Mouse (Mus musculus): ENCODE measurements around the gene Usp20. TPM values are rescaled to one million over a fixed set of nuclear protein-coding genes. Genes with fewer than 3 reads are reported as not detected.

Gene Usp20
- total and polyA plus RNA-seq, 3 experiments: 3.4 to 13.8 (median 12.0) TPM

- H3K36me3 ChIP-seq (replicated peaks in 1 of 2; ENCODE audit: control insufficient read depth in 1 of 2, insufficient read depth in 1 of 2, low read length in 1 of 2): peaks cover 25 to 35% of the 10 kb centered on the region in 2 experiments
- DNase-seq (ENCODE audit: extremely low read depth): peak; percentile 94
- peaks cover 34% of the 10 kb centered on the region for H3K79me2 ChIP-seq (replicated peaks; ENCODE audit: control insufficient read depth, extremely low read depth, insufficient read depth, poor library complexity, severe bottlenecking)
- H3K4me1 ChIP-seq (ENCODE audit: control insufficient read depth in 1 of 2, insufficient read depth in 2 of 2): peaks cover 6 to 32% of the 10 kb centered on the region in 2 experiments; a peak in 3 of 4 replicates
- peak within 1 kb of the TSS; percentile 80 to 88 (median 88) for H3K4me3 ChIP-seq (replicated peaks in 1 of 3; ENCODE audit: low read depth in 2 of 3, low read length in 2 of 3, poor library complexity in 1 of 3)
- H3K27ac ChIP-seq (ENCODE audit: insufficient read depth, low read depth): peak within 1 kb of the TSS; percentile 46
- dilution Hi-C loops (cut with MboI; ENCODE audit: extremely low pct_ligation_motif_present, extremely low pct_unique_long_range_greater_than_20kb, low sequenced_read_pairs): no loop called here
- peak within 1 kb of the TSS; percentile 82 for H3K9ac ChIP-seq (ENCODE audit: insufficient read depth, low read depth)
- H3K4me2 ChIP-seq (ENCODE audit: insufficient read depth, low read depth, poor library complexity, severe bottlenecking): peak within 1 kb of the TSS; percentile 82
- in situ Hi-C loops (cut with MboI; ENCODE audit: low pct_ligation_motif_present, low pct_unique_long_range_greater_than_20kb, low sequenced_read_pairs): no loop called here
- TF ChIP-seq CHD2 (IDR thresholded peaks at IDR 0.05; ENCODE audit: low read length) (no peak), CTCF (conservative IDR thresholded peaks at IDR 0.05 in 1 of 2, IDR thresholded peaks at IDR 0.05 in 1 of 2; ENCODE audit: low read depth in 2 of 2, low read length in 2 of 2) (peak in 1 of 2 experiments; percentile 34; a peak in 2 of 4 replicates), MAFK (IDR thresholded peaks at IDR 0.05; ENCODE audit: insufficient replicate concordance, low read length) (no peak), NELFE (IDR thresholded peaks at IDR 0.05; ENCODE audit: low read depth, low read length) (peak; percentile 99), ELF1 (IDR thresholded peaks at IDR 0.05; ENCODE audit: low read depth, low read length) (peak; percentile 90), KAT2A (IDR thresholded peaks at IDR 0.05; ENCODE audit: insufficient replicate concordance, low read length) (0 out of 2 replicates have a peak, but pooled peaks have one; percentile 7), RCOR1 (conservative IDR thresholded peaks at IDR 0.05; ENCODE audit: low read depth, low read length) (no peak), ZC3H11A (IDR thresholded peaks at IDR 0.05; ENCODE audit: low read depth, low read length) (no peak), CHD1 (IDR thresholded peaks at IDR 0.05; ENCODE audit: low read depth, low read length) (no peak), UBTF (IDR thresholded peaks at IDR 0.05; ENCODE audit: low read depth, low read length) (peak; percentile 72; the same call in 1 of the 2 replicates), ZNF384 (IDR thresholded peaks at IDR 0.05; ENCODE audit: low read depth, low read length) (no peak), TCF12 (IDR thresholded peaks at IDR 0.05; ENCODE audit: low read depth, low read length) (peak; percentile 73), NRF1 (IDR thresholded peaks at IDR 0.05; ENCODE audit: low read depth, low read length) (peak; percentile 80), JUND (conservative IDR thresholded peaks at IDR 0.05; ENCODE audit: low read depth, low read length) (no peak), HCFC1 (IDR thresholded peaks at IDR 0.05; ENCODE audit: low read depth, low read length) (peak; percentile 75), BHLHE40 (IDR thresholded peaks at IDR 0.05; ENCODE audit: low read depth, low read length) (no peak), MAZ (IDR thresholded peaks at IDR 0.05; ENCODE audit: low read depth, low read length) (no peak), IRF4 (IDR thresholded peaks at IDR 0.05; ENCODE audit: low read depth, low read length) (peak; percentile 4; the same call in 1 of the 2 replicates), SMC3 (IDR thresholded peaks at IDR 0.05; ENCODE audit: low read depth, low read length) (no peak), ETS1 (conservative IDR thresholded peaks at IDR 0.05; ENCODE audit: low read depth, low read length) (no peak), PAX5 (IDR thresholded peaks at IDR 0.05; ENCODE audit: low read length) (no peak), MAX (IDR thresholded peaks at IDR 0.05; ENCODE audit: low read length) (0 out of 2 replicates have a peak, but pooled peaks have one; percentile 71), POLR2A (IDR thresholded peaks at IDR 0.05; ENCODE audit: low read depth, low read length) (peak; percentile 99), EP300 (IDR thresholded peaks at IDR 0.05; ENCODE audit: low read length) (no peak), E2F4 (IDR thresholded peaks at IDR 0.05; ENCODE audit: insufficient replicate concordance, low read depth, low read length) (no peak), POLR2AphosphoS2 (IDR thresholded peaks at IDR 0.05; ENCODE audit: low read depth, low read length) (peak; percentile 89; the same call in 1 of the 2 replicates), RAD21 (IDR thresholded peaks at IDR 0.05; ENCODE audit: low read depth, low read length) (no peak), ZKSCAN1 (IDR thresholded peaks at IDR 0.05; ENCODE audit: borderline replicate concordance, low read depth, low read length) (no peak), JUN (IDR thresholded peaks at IDR 0.05; ENCODE audit: insufficient read depth, low read depth, low read length) (no peak), USF2 (conservative IDR thresholded peaks at IDR 0.05; ENCODE audit: low read depth, low read length) (no peak), TBP (conservative IDR thresholded peaks at IDR 0.05; ENCODE audit: low read depth, low read length) (peak; percentile 70; the same call in 1 of the 2 replicates), SIN3A (IDR thresholded peaks at IDR 0.05; ENCODE audit: low read length) (peak; percentile 94; the same call in 1 of the 2 replicates), ZMIZ1 (IDR thresholded peaks at IDR 0.05; ENCODE audit: low read depth, low read length) (peak; percentile 93), MEF2A (IDR thresholded peaks at IDR 0.05; ENCODE audit: borderline replicate concordance, low read depth, low read length) (peak; percentile 52; the same call in 1 of the 2 replicates), MYC (IDR thresholded peaks at IDR 0.05; ENCODE audit: low read depth, low read length) (0 out of 2 replicates have a peak, but pooled peaks have one; percentile 68), GABPA (IDR thresholded peaks at IDR 0.05; ENCODE audit: insufficient replicate concordance, low read depth, low read length) (no peak), MXI1 (IDR thresholded peaks at IDR 0.05; ENCODE audit: low read depth, low read length) (peak; percentile 85), USF1 (IDR thresholded peaks at IDR 0.05; ENCODE audit: low read depth, low read length) (no peak)
- H3K27me3 ChIP-seq (replicated peaks): peaks cover 27% of the 10 kb centered on the region
- peaks cover 13% of the 10 kb centered on the region for H3K9me3 ChIP-seq (replicated peaks; ENCODE audit: low read length)
Observed at GRCm38 (mm10) chr2:30952824-30953490, 29.1 kb upstream of the Usp20 start, which contains the start of gene Tor1b. Gene Tor1b, plus strand, starts transcription at chr2:30952959.

All from CH12.LX (cell line).